In the genomic region with DNA sequence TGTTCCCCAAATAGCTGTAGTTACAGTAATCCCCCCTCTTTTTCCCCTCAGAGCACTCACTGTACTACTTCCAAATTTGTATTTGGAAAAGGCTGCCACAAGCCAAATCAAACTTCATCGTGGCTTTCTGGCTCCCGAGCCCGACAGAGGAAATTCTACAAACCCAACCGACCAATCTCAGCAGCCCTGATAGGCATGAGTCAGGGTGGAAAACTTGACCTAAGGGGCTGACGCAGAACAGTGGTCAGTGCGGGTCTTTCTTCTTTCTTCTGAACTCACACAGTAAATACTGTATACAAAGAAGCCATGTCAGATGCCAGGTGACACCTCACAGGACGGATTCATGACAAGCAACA, we compare ENCODE assay signal across 8 mouse cellular contexts.
DNase-seq lines count a peak whose midpoint lies in the region; ATAC-seq and TF ChIP-seq lines count a peak whose summit lies in the region.

No protein-coding gene starts in this region.

- peaks cover 24% of the 10 kb centered on the region for H3K4me1 ChIP-seq in liver, adult 2 months (ENCODE audit: control insufficient read depth, insufficient read depth, low read length)
- peaks cover 23% of the 10 kb centered on the region for H3K4me1 ChIP-seq in heart, adult 2 months (ENCODE audit: control insufficient read depth, insufficient read depth, low read length)
- peaks cover 20% of the 10 kb centered on the region for H3K4me1 ChIP-seq in intestine, embryonic 16.5 days (ENCODE audit: control insufficient read depth, insufficient read depth, low read length)
- peaks cover 11% of the 10 kb centered on the region; the same call in 1 of the 2 replicates for H3K4me1 ChIP-seq in small intestine, adult 2 months (ENCODE audit: control insufficient read depth, insufficient read depth, insufficient read length, low read length)

- no peak for TF ChIP-seq EP300 in heart, adult 2 months (IDR thresholded peaks at IDR 0.05; ENCODE audit: insufficient read depth, low read depth, low read length)

- no peak overlapping the region for H3K27ac ChIP-seq in liver, adult 2 months (replicated peaks; ENCODE audit: insufficient read depth, low read depth, low read length)
- peak overlapping the region; percentile 76 for H3K27ac ChIP-seq in heart, adult 2 months
- peak overlapping the region; percentile 12; the same call in 1 of the 2 replicates for H3K27ac ChIP-seq in intestine, embryonic 16.5 days (ENCODE audit: low read length)
- peak overlapping the region; percentile 21; the same call in 1 of the 2 replicates for H3K27ac ChIP-seq in small intestine, adult 2 months (ENCODE audit: insufficient read depth, low read depth, low read length)

- peak; percentile 51 for DNase-seq in liver, adult 2 months (ENCODE audit: extremely low read depth, low read depth, low spot score)
- no peak for DNase-seq in liver
- peak in 1 of 2 experiments; percentile 61 for DNase-seq in heart, adult 2 months
- DNase-seq in gastrocnemius, adult 8-10 months (ENCODE audit: low spot score in 2 of 2): no peak
- DNase-seq in c-Kit-positive CD71-positive TER-119-positive erythroid progenitor cells, embryonic 14.5 days (ENCODE audit: low spot score): no peak
- DNase-seq in left cerebral cortex, postnatal 10 days (ENCODE audit: extremely low spot score in 1 of 2, low spot score in 2 of 2): no peak

- TF ChIP-seq POLR2A in liver, adult 2 months (IDR thresholded peaks at IDR 0.05; ENCODE audit: extremely low read depth, insufficient read depth, low read length): no peak
- no peak for TF ChIP-seq POLR2A in heart, adult 2 months (IDR thresholded peaks at IDR 0.05; ENCODE audit: insufficient read depth, low read depth, low read length)
- no peak for TF ChIP-seq POLR2A in small intestine, adult 2 months (IDR thresholded peaks at IDR 0.05; ENCODE audit: low read depth, low read length)

- no peak for TF ChIP-seq CTCF in liver, adult 2 months (IDR thresholded peaks at IDR 0.05; ENCODE audit: low read depth, low read length)
- TF ChIP-seq CTCF in heart, adult 2 months (IDR thresholded peaks at IDR 0.05): no peak
- TF ChIP-seq CTCF in small intestine, adult 2 months (IDR thresholded peaks at IDR 0.05; ENCODE audit: extremely low read depth, insufficient read length, insufficient replicate concordance, low read depth, low read length): no peak

- H3K36me3 ChIP-seq in liver, adult 2 months (ENCODE audit: control insufficient read depth, insufficient read depth, low read length): no peaks in the 10 kb centered on the region
- H3K36me3 ChIP-seq in heart, adult 2 months (ENCODE audit: control insufficient read depth, insufficient read depth, low read length): peaks cover 5% of the 10 kb centered on the region
- H3K36me3 ChIP-seq in intestine, embryonic 16.5 days (ENCODE audit: control insufficient read depth, insufficient read depth, low read length): no peaks in the 10 kb centered on the region
- H3K36me3 ChIP-seq in small intestine, adult 2 months (ENCODE audit: control insufficient read depth, insufficient read depth, low read length): no peaks in the 10 kb centered on the region

- H3K4me2 ChIP-seq in intestine, embryonic 16.5 days (ENCODE audit: low read depth, low read length): no peak overlapping the region

- H3K27me3 ChIP-seq in liver, adult 2 months (ENCODE audit: control insufficient read depth, insufficient read depth, low read length): no peaks in the 10 kb centered on the region
- H3K27me3 ChIP-seq in heart, adult 2 months (ENCODE audit: control insufficient read depth, insufficient read depth, low read length): no peaks in the 10 kb centered on the region
- H3K27me3 ChIP-seq in intestine, embryonic 16.5 days (replicated peaks; ENCODE audit: control insufficient read depth, insufficient read depth, low read length): no peaks in the 10 kb centered on the region
- no peaks in the 10 kb centered on the region for H3K27me3 ChIP-seq in small intestine, adult 2 months (ENCODE audit: control insufficient read depth, insufficient read depth, low read length)

- ATAC-seq in intestine, embryonic 16.5 days: no peak

- H3K4me3 ChIP-seq in liver, adult 2 months (ENCODE audit: insufficient read depth, low read depth, low read length): no peak overlapping the region
- H3K4me3 ChIP-seq in heart, adult 2 months: no peak overlapping the region
- H3K4me3 ChIP-seq in intestine, embryonic 16.5 days (ENCODE audit: low read length): no peak overlapping the region
- H3K4me3 ChIP-seq in small intestine, adult 2 months (ENCODE audit: low read depth, low read length): no peak overlapping the region

- intact Hi-C loops in heart, adult 2 months (cut with DNase I): no loop called here
- intact Hi-C loops in left cerebral cortex, postnatal 10 days (cut with DNase I): no loop called here

- no peaks in the 10 kb centered on the region for H3K9me3 ChIP-seq in intestine, embryonic 16.5 days (ENCODE audit: control insufficient read depth, low read length)

- H3K9ac ChIP-seq in liver, adult 2 months (ENCODE audit: low read depth, low read length): no peak overlapping the region
- H3K9ac ChIP-seq in heart, adult 2 months (ENCODE audit: low read depth, low read length): 0 out of 2 replicates have a peak overlapping the region, but pooled peaks have one; percentile 10
- 0 out of 2 replicates have a peak overlapping the region, but pooled peaks have one; percentile 1 for H3K9ac ChIP-seq in intestine, embryonic 16.5 days (ENCODE audit: low read depth, low read length)

- 5% methylated on average over 7 of the region's 7 CpGs for WGBS in liver, adult 2 months
- WGBS in heart, adult 2 months: 8% methylated on average over 7 of the region's 7 CpGs
- WGBS in intestine, embryonic 16.5 days: 50% methylated on average over 7 of the region's 7 CpGs
- WGBS in small intestine, adult 2 months: 38% methylated on average over 7 of the region's 7 CpGs

- H3K79me2 ChIP-seq in liver, adult 2 months (ENCODE audit: control insufficient read depth, insufficient read depth, low read length): peaks cover 9% of the 10 kb centered on the region; the same call in 1 of the 2 replicates
- 0 out of 2 replicates have a peak, but pooled peaks cover 1% of the 10 kb centered on the region for H3K79me2 ChIP-seq in heart, adult 2 months (replicated peaks; ENCODE audit: control insufficient read depth, insufficient read depth, low read length)
